Mouse (Mus musculus): Measurements from ENCODE around the gene Usp47. TPM values are rescaled to one million over a fixed set of nuclear protein-coding genes. Genes with fewer than 3 reads are reported as not detected.

Gene Usp47
- polyA plus RNA-seq, 1 experiment from 2014 or later, result 98.6 TPM

DNA sequence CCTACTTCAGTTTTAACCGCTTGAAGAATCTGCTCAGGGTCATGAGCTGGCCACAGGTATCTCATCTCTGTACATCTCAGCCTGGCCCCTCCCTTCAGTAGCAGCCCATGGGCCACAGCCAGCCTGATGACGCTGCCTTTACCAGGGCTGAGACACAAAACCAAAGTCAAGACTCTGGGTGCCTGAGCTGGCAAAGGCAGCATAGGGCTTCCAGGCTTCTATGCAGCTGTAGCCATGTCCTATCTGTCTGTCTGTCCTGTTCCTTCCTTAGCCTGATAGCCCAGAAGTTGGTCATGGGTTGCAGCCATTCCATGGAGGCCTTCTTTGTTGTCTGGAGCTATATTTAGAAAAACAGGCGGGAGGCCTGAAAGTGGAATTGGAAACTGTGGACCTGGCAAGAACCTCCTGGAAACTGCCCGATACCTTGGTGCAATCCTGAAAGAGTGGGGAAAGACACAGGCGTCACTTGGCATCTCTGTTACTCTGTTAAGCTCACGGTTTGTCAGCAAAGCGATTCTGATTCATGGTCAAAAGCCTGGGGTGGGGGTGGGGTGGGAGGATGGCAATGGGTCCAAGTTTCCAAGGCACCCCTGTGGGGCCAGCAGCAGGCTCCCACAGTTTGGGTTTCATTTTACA is 102.4 kb downstream of the Usp47 start:
- Histone ChIP-seq H3K9me3 (ENCODE audit: control insufficient read depth, low read length) (no peaks in the 10 kb centered on the region), H3K9ac (replicated peaks; ENCODE audit: low read depth, low read length) (no peak overlapping the region), H3K4me3 (replicated peaks; ENCODE audit: low read length) (no peak overlapping the region), H3K27me3 (replicated peaks; ENCODE audit: control insufficient read depth, insufficient read depth, low read length) (no peaks in the 10 kb centered on the region), H3K27ac (ENCODE audit: low read length) (no peak overlapping the region), H3K4me1 (replicated peaks; ENCODE audit: control insufficient read depth, insufficient read depth, low read length) (peaks cover 8% of the 10 kb centered on the region), H3K36me3 (ENCODE audit: control insufficient read depth, insufficient read depth) (no peaks in the 10 kb centered on the region), H3K4me2 (ENCODE audit: low read length) (no peak overlapping the region)
- WGBS, result 81% methylated on average over 7 of the region's 7 CpGs
- ATAC-seq, result no peak

DNA sequence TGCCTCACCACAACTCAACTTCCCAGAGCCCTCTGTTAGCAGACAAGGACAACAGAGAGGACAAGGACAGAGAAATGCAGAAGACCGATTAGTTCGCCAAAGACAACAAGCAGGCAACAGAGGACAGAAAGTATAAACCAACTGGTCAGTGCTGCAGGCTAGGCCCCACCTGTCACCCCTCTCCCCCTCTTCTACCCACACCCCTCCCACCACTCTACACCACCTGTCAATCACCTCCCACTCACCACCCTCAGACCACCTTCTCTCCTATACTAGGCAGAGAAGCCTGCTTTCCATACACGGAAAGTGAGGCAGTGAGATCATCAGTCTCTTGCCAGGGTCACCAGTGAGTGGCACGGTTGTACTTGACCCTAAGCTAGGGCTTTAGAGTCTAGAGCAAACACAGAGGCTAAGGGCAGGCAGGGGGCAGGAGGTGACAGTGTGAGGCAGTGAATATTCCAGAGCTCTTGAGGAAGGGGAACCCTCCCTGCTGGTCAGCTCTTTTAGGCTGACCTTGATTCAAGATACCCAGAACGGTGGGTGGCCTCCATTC is 103.9 kb downstream of the Usp47 start:
- Histone ChIP-seq H3K4me1 (replicated peaks; ENCODE audit: control insufficient read depth, insufficient read depth, low read length) (peaks cover 12% of the 10 kb centered on the region), H3K9ac (replicated peaks; ENCODE audit: low read depth, low read length) (no peak overlapping the region), H3K27ac (ENCODE audit: low read length) (no peak overlapping the region), H3K4me2 (ENCODE audit: low read length) (no peak overlapping the region), H3K4me3 (replicated peaks; ENCODE audit: low read length) (no peak overlapping the region), H3K27me3 (replicated peaks; ENCODE audit: control insufficient read depth, insufficient read depth, low read length) (no peaks in the 10 kb centered on the region), H3K9me3 (ENCODE audit: control insufficient read depth, low read length) (no peaks in the 10 kb centered on the region), H3K36me3 (ENCODE audit: control insufficient read depth, insufficient read depth) (no peaks in the 10 kb centered on the region)
- 76% methylated on average over 5 of the region's 5 CpGs for WGBS
- no peak for ATAC-seq

DNA sequence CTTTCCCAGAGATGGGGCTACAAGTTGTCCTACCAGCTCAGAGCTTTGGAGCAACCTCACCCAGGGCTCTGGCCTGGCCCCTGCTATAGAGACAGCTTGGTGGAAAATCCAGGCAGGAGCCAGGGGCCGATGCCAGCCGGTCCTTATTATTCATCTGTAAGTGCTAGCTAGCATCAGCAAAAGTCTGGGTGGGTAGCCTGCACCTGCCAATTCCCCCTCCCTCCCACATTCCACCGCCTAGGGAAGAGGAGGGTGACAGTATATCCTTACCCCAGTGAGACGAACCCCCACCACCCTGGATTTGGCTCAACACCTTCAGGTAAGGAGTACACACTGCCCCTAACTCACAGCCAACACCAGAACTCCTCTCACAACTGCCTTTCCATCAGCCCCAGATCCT is 104.7 kb downstream of the Usp47 start:
- Histone ChIP-seq H3K9ac (replicated peaks; ENCODE audit: low read depth, low read length) (no peak overlapping the region), H3K27me3 (replicated peaks; ENCODE audit: control insufficient read depth, insufficient read depth, low read length) (no peaks in the 10 kb centered on the region), H3K4me1 (replicated peaks; ENCODE audit: control insufficient read depth, insufficient read depth, low read length) (peaks cover 14% of the 10 kb centered on the region), H3K27ac (ENCODE audit: low read length) (no peak overlapping the region), H3K9me3 (ENCODE audit: control insufficient read depth, low read length) (no peaks in the 10 kb centered on the region), H3K36me3 (ENCODE audit: control insufficient read depth, insufficient read depth) (no peaks in the 10 kb centered on the region), H3K4me3 (replicated peaks; ENCODE audit: low read length) (no peak overlapping the region), H3K4me2 (ENCODE audit: low read length) (no peak overlapping the region)
- 68% methylated on average over 3 of the region's 4 CpGs for WGBS
- ATAC-seq, result no peak; the same call in 1 of the 2 replicates

- Histone ChIP-seq H3K9ac (replicated peaks; ENCODE audit: low read depth, low read length) (no peak overlapping the region), H3K4me3 (replicated peaks; ENCODE audit: low read length) (no peak overlapping the region), H3K36me3 (ENCODE audit: control insufficient read depth, insufficient read depth) (no peaks in the 10 kb centered on the region), H3K9me3 (ENCODE audit: control insufficient read depth, low read length) (no peaks in the 10 kb centered on the region), H3K27me3 (replicated peaks; ENCODE audit: control insufficient read depth, insufficient read depth, low read length) (no peaks in the 10 kb centered on the region), H3K4me2 (ENCODE audit: low read length) (no peak overlapping the region), H3K27ac (ENCODE audit: low read length) (no peak overlapping the region), H3K4me1 (replicated peaks; ENCODE audit: control insufficient read depth, insufficient read depth, low read length) (peaks cover 14% of the 10 kb centered on the region)
- ATAC-seq, result no peak
- 71% methylated on average over 4 of the region's 4 CpGs for WGBS
Measured at GRCm38 (mm10) chr7:112128810-112129209, 105.5 kb downstream of the Usp47 start.

- H3K27ac ChIP-seq (ENCODE audit: low read length), result no peak overlapping the region
- H3K9me3 ChIP-seq (ENCODE audit: control insufficient read depth, low read length), result no peaks in the 10 kb centered on the region
- whole genome bisulfite sequencing, result 75% methylated on average over 6 of the region's 6 CpGs
- no peak overlapping the region for H3K9ac ChIP-seq (replicated peaks; ENCODE audit: low read depth, low read length)
- H3K4me3 ChIP-seq (replicated peaks; ENCODE audit: low read length), result no peak overlapping the region
- ATAC-seq, result no peak
- no peaks in the 10 kb centered on the region for H3K27me3 ChIP-seq (replicated peaks; ENCODE audit: control insufficient read depth, insufficient read depth, low read length)
- no peak overlapping the region for H3K4me2 ChIP-seq (ENCODE audit: low read length)
- peaks cover 14% of the 10 kb centered on the region for H3K4me1 ChIP-seq (replicated peaks; ENCODE audit: control insufficient read depth, insufficient read depth, low read length)
- H3K36me3 ChIP-seq (ENCODE audit: control insufficient read depth, insufficient read depth), result no peaks in the 10 kb centered on the region
Measured at GRCm38 (mm10) chr7:112129851-112130250, 106.5 kb downstream of the Usp47 start.

GRCm38 (mm10) chr7:112130660-112131059 is 107.4 kb downstream of the Usp47 start:
- no peaks in the 10 kb centered on the region for H3K9me3 ChIP-seq (ENCODE audit: control insufficient read depth, low read length)
- ATAC-seq, result no peak
- 97% methylated on average over 3 of the region's 3 CpGs for WGBS
- no peaks in the 10 kb centered on the region for H3K36me3 ChIP-seq (ENCODE audit: control insufficient read depth, insufficient read depth)
- no peak overlapping the region for H3K4me2 ChIP-seq (ENCODE audit: low read length)
- H3K4me3 ChIP-seq (replicated peaks; ENCODE audit: low read length), result no peak overlapping the region
- H3K27me3 ChIP-seq (replicated peaks; ENCODE audit: control insufficient read depth, insufficient read depth, low read length), result no peaks in the 10 kb centered on the region
- no peak overlapping the region for H3K9ac ChIP-seq (replicated peaks; ENCODE audit: low read depth, low read length)
- no peak overlapping the region for H3K27ac ChIP-seq (ENCODE audit: low read length)
- peaks cover 14% of the 10 kb centered on the region for H3K4me1 ChIP-seq (replicated peaks; ENCODE audit: control insufficient read depth, insufficient read depth, low read length)

GRCm38 (mm10) chr7:112132005-112132404 is 108.7 kb downstream of the Usp47 start:
- WGBS, result 13% methylated on average over 6 of the region's 6 CpGs
- no peak overlapping the region for H3K9ac ChIP-seq (replicated peaks; ENCODE audit: low read depth, low read length)
- peak; percentile 87 for ATAC-seq
- no peak overlapping the region for H3K4me3 ChIP-seq (replicated peaks; ENCODE audit: low read length)
- H3K9me3 ChIP-seq (ENCODE audit: control insufficient read depth, low read length), result no peaks in the 10 kb centered on the region
- H3K27me3 ChIP-seq (replicated peaks; ENCODE audit: control insufficient read depth, insufficient read depth, low read length), result no peaks in the 10 kb centered on the region
- no peaks in the 10 kb centered on the region for H3K36me3 ChIP-seq (ENCODE audit: control insufficient read depth, insufficient read depth)
- no peak overlapping the region for H3K4me2 ChIP-seq (ENCODE audit: low read length)
- H3K27ac ChIP-seq (ENCODE audit: low read length), result peak overlapping the region; percentile 16; the same call in 1 of the 2 replicates
- H3K4me1 ChIP-seq (replicated peaks; ENCODE audit: control insufficient read depth, insufficient read depth, low read length), result peaks cover 14% of the 10 kb centered on the region

GRCm38 (mm10) chr7:112133277-112133676 is 110.0 kb downstream of the Usp47 start:
- H3K36me3 ChIP-seq (ENCODE audit: control insufficient read depth, insufficient read depth), result no peaks in the 10 kb centered on the region
- H3K4me1 ChIP-seq (replicated peaks; ENCODE audit: control insufficient read depth, insufficient read depth, low read length), result peaks cover 9% of the 10 kb centered on the region
- 82% methylated on average over 5 of the region's 5 CpGs for WGBS
- no peak overlapping the region for H3K4me2 ChIP-seq (ENCODE audit: low read length)
- no peak overlapping the region for H3K9ac ChIP-seq (replicated peaks; ENCODE audit: low read depth, low read length)
- H3K27me3 ChIP-seq (replicated peaks; ENCODE audit: control insufficient read depth, insufficient read depth, low read length), result no peaks in the 10 kb centered on the region
- no peak for ATAC-seq
- H3K4me3 ChIP-seq (replicated peaks; ENCODE audit: low read length), result no peak overlapping the region
- no peak overlapping the region for H3K27ac ChIP-seq (ENCODE audit: low read length)
- H3K9me3 ChIP-seq (ENCODE audit: control insufficient read depth, low read length), result no peaks in the 10 kb centered on the region

DNA sequence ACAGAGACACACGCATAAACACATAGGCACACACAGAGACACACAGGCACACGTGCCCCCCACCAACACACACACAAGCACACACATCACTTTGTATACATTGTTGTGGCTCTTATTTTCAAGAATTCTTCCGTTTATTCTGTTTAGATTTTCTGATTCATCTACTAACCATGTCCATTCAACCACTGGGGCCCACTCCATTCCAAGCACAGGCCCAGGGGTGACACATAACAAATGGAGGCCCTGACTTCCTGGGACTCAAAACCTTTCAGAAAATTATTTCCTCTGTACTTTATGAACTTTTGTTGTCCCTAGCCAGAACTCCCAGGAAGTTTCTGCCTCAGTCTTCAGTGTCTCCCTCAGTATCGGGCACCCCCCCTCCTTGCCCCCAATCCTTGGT is 111.9 kb downstream of the Usp47 start:
- no peak overlapping the region for H3K4me3 ChIP-seq (replicated peaks; ENCODE audit: low read length)
- H3K27ac ChIP-seq (ENCODE audit: low read length), result no peak overlapping the region
- 94% methylated on average over 4 of the region's 4 CpGs for WGBS

More for the DNA sequence above, 111.9 kb downstream of the Usp47 start:
- no peaks in the 10 kb centered on the region for H3K36me3 ChIP-seq (ENCODE audit: control insufficient read depth, insufficient read depth)
- H3K4me1 ChIP-seq (replicated peaks; ENCODE audit: control insufficient read depth, insufficient read depth, low read length), result peaks cover 6% of the 10 kb centered on the region
- no peaks in the 10 kb centered on the region for H3K27me3 ChIP-seq (replicated peaks; ENCODE audit: control insufficient read depth, insufficient read depth, low read length)
- no peak for ATAC-seq
- no peaks in the 10 kb centered on the region for H3K9me3 ChIP-seq (ENCODE audit: control insufficient read depth, low read length)
- H3K4me2 ChIP-seq (ENCODE audit: low read length), result no peak overlapping the region
- no peak overlapping the region for H3K9ac ChIP-seq (replicated peaks; ENCODE audit: low read depth, low read length)

All from forebrain, embryonic 16.5 days (tissue).